Mouse (Mus musculus) midbrain, embryonic 11.5 days (tissue): ENCODE data around the gene Mrps23. TPM values are rescaled to one million over a fixed set of nuclear protein-coding genes. Genes with fewer than 3 reads are reported as not detected.
A peak's percentile ranks its signal among the peaks of the same experiment; 100 is the strongest.

ENCODE experiments used
- ATAC-seq: fragments of 200-750 bp; cut with Nextera tagmentation; 2 replicates; pipeline ENCODE4 v1.8.0; 2017; ENCODE audit warnings: moderate TSS enrichment, moderate library complexity; ENCODE audit not compliant: low FRiP score
- DNase-seq: peaks from one replicate; pipeline ENCODE4 v3.0.0; 2015; ENCODE audit warnings: low spot score; ENCODE audit errors: missing footprints
- H3K27ac ChIP-seq: fragments of 300-500 bp; sonication (generic); 2 replicates; pipeline ENCODE4 v1.5.1; 2014; ENCODE audit warnings: low read depth, low read length
- H3K27me3 ChIP-seq: fragments of 300-500 bp; sonication (generic); 2 replicates; pipeline ENCODE4 v1.6.1; 2014; ENCODE audit warnings: mild to moderate bottlenecking, low read length, moderate library complexity, mixed read lengths; ENCODE audit not compliant: control insufficient read depth, insufficient read depth
- H3K36me3 ChIP-seq: fragments of 300-500 bp; sonication (generic); 2 replicates; pipeline ENCODE4 v1.6.1; 2014; ENCODE audit warnings: mild to moderate bottlenecking, low read length, moderate library complexity, mixed read lengths; ENCODE audit not compliant: control insufficient read depth, insufficient read depth
- H3K4me1 ChIP-seq: fragments of 300-500 bp; sonication (generic); 2 replicates; pipeline ENCODE4 v1.6.1; 2014; ENCODE audit warnings: low read length; ENCODE audit not compliant: control insufficient read depth, insufficient read depth
- H3K4me2 ChIP-seq: fragments of 300-500 bp; sonication (generic); 2 replicates; pipeline ENCODE4 v1.6.1; 2014; ENCODE audit warnings: mild to moderate bottlenecking, moderate library complexity
- H3K4me3 ChIP-seq: fragments of 300-500 bp; sonication (generic); 2 replicates; pipeline ENCODE4 v1.5.1; 2014; ENCODE audit warnings: low read depth, low read length
- H3K9ac ChIP-seq: fragments of 300-500 bp; sonication (generic); 2 replicates; pipeline ENCODE4 v1.6.1; 2014; ENCODE audit warnings: low read length
- H3K9me3 ChIP-seq: fragments of 300-500 bp; sonication (generic); 2 replicates; pipeline ENCODE4 v1.6.1; 2016; ENCODE audit warnings: low read length; ENCODE audit not compliant: control insufficient read depth
- WGBS: fragments of 180-500 bp; shearing (Covaris S2); extraction: QIAGEN DNeasy Blood & Tissue Kit; methylation state at CpG from one replicate; pipeline ENCODE4 v1.1.7; 2014; 5-methylcytosine and 5-hydroxymethylcytosine counted together
- polyA plus RNA-seq: library from polyadenylated mRNA; unstranded; fragments of >200 nt; fragmentation: Nextera tagmentation; extraction: Ambion mirVana; gene quantifications from 2 replicates; pipeline ENCODE4 v1.2.1, GENCODE M21; 2014

Mrps23 gene
- polyA plus RNA-seq, 1 experiment from 2014 or later, result 88.8 TPM

DNA sequence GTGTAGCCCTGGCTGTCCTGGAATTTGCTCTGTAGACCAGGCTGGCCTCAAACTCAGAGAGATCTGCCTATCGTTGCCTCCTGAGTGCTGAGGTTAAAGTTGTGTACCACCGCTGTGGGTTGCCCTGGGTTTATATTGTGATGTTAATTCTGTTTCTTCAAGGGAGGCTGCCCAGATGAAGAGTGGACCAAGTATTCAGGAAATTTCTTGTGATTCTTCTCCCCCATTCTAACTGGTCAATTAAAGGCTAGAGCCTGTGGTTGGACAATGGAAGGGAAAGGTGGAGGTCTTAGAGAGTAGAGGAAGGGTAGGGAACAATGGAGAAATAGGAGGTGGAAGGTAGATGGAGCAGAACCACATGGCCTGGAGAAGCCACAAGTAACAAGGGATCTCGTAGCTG is 33.6 kb upstream of the Mrps23 start:
- Histone ChIP-seq H3K4me3 (no peak overlapping the region), H3K27me3 (0 out of 2 replicates have a peak, but pooled peaks cover 2% of the 10 kb centered on the region), H3K36me3 (no peaks in the 10 kb centered on the region), H3K27ac (no peak overlapping the region), H3K9me3 (no peaks in the 10 kb centered on the region), H3K4me2 (no peak overlapping the region), H3K9ac (no peak overlapping the region), H3K4me1 (peaks cover 33% of the 10 kb centered on the region)
- no peak for ATAC-seq
- DNase-seq, result no peak
- 46% methylated on average over 3 of the region's 3 CpGs for WGBS

DNA sequence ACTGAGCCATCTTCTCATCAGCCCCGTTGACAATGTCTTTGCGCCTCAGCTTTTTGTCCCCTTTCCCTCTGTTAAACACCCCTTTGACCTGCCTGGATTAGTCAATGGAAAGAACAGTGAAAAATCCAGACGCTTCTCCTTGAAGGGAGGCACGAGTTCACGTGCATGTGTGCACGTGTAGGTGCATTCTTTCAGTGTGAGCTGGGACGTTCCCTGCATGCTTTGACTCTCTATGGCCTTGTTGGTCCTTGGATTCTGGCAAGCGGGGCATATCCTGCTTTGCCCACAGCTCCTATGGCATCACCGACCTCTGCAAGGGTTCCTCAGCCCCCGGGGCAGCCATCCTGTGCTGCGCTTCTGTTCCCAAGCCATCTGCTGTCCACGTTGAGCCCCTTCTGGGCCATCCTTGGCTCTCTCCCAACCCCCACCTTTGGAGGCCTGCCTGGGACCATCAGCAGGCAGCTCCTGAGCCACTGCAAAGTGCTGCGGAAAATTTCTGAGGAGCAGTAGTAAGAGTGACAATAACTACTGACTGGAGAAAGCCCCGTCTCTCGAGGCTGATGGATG is 32.2 kb upstream of the Mrps23 start:
- no peak overlapping the region; the same call in 1 of the 2 replicates for H3K9ac ChIP-seq
- H3K4me2 ChIP-seq, result no peak overlapping the region
- WGBS, result 69% methylated on average over 15 of the region's 15 CpGs
- DNase-seq (no peak), ATAC-seq (no peak)
- H3K9me3 ChIP-seq, result no peaks in the 10 kb centered on the region
- 0 out of 2 replicates have a peak, but pooled peaks cover 2% of the 10 kb centered on the region for H3K27me3 ChIP-seq
- H3K27ac ChIP-seq, result no peak overlapping the region
- H3K4me1 ChIP-seq, result peaks cover 33% of the 10 kb centered on the region
- no peak overlapping the region for H3K4me3 ChIP-seq
- H3K36me3 ChIP-seq, result no peaks in the 10 kb centered on the region

DNA sequence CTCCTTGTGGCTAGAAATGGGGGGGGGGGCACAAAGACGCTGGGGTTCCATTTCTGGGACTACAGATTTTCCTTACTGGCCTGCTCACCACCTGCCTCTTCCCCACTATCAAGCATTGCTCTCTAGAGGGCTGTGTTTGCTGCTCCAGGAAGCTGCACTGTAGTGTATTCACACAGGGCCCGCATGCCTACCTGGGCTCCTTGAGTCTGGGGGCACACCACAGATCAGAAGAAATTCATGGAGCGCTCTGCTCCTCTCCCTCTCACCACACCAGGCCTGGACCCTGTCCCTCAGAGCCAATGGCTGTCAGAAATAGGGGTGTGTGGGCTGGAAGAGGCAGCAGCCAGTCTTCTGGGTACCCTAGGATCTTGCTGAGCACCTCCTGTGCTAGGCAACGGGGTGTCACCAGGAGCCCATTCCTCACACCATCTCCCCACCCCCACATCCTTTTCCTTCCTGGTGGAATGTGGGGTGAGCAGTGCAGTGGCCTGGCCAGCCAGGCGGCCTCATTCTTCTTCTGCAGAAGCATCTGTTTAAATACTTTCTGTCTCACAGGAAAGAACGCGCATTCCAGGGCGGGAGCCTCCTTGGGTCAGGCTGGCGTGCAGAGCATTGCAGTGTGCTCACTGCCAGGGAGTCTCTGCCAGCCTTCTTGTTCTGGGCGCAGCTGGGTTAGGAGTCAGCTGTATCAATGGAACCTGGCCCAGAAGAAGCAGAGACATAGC is 31.4 kb upstream of the Mrps23 start:
- Histone ChIP-seq H3K9me3 (no peaks in the 10 kb centered on the region), H3K27me3 (0 out of 2 replicates have a peak, but pooled peaks cover 2% of the 10 kb centered on the region), H3K9ac (peak overlapping the region; percentile 30), H3K4me2 (no peak overlapping the region), H3K4me1 (peaks cover 33% of the 10 kb centered on the region), H3K36me3 (no peaks in the 10 kb centered on the region), H3K27ac (peak overlapping the region; percentile 5; the same call in 1 of the 2 replicates), H3K4me3 (no peak overlapping the region)
- DNase-seq (no peak), ATAC-seq (peak; percentile 31; the same call in 1 of the 2 replicates)
- 34% methylated on average over 10 of the region's 10 CpGs for WGBS

DNA sequence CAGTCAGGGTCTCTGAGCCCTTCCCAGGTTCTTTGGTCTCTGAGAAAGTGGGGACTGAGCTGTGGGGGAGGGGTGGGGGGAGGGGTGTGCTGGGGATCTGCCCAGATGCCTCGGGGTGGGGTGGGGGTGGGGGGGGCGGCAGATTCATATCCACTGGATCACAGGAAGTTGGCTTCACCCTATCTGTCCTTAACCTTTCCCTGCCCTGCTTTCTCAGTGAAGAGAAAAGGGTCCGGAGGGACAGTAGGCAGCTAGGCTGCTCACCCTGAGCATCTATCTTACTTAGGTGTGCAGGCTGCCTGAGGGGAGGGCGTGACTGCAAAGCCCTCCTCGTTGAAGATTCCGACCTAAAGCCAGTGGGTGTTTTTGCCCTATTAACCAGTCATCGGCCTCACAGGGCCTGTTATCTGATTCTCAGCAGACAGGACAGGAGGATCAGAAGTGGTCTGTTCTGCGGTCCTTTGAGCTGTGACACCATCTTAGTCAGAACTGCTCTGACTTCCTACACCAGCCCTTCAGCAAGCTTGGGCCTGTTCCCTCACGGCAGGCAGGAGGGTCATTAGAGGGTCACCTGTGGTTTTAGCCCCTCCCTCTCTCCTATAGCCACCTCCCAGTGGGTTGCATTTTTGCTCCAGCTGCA is 30.7 kb upstream of the Mrps23 start:
- DNase-seq, result no peak
- Histone ChIP-seq H3K9ac (no peak overlapping the region), H3K4me2 (no peak overlapping the region), H3K9me3 (no peaks in the 10 kb centered on the region), H3K4me3 (no peak overlapping the region), H3K4me1 (peaks cover 30% of the 10 kb centered on the region), H3K27me3 (0 out of 2 replicates have a peak, but pooled peaks cover 2% of the 10 kb centered on the region), H3K27ac (peak overlapping the region; percentile 5; the same call in 1 of the 2 replicates), H3K36me3 (no peaks in the 10 kb centered on the region)
- WGBS, result 31% methylated on average over 9 of the region's 9 CpGs
- ATAC-seq, result 0 out of 2 replicates have a peak, but pooled peaks have one; percentile 16

DNA sequence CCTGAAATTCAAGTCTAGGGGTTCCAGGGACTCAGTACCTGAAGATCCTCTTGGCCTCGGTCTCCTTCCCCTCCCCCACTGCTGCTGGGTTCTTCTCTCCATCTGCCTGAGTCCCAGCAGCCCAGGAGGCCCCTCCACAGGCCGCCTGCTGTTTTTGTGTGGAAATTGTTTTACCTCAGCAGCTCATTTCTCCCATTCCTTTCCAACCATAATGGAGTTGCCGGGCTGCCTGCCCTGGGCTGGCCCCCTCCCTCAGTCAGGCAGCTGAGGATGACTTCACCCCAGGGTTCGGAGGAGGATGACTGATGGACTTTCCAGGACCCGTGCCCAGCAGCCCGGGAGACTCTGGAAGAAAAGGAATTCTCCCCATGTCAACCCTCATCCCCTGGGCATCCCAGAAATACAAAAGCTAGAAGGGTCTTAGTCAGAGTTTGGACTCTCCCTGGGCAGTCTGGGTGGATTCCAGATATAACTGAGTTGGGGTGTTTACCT is 23.7 kb upstream of the Mrps23 start:
- Histone ChIP-seq H3K4me2 (no peak overlapping the region), H3K4me1 (peaks cover 19% of the 10 kb centered on the region), H3K9ac (peak overlapping the region; percentile 45; the same call in 1 of the 2 replicates), H3K27ac (peak overlapping the region; percentile 25; the same call in 1 of the 2 replicates), H3K27me3 (no peaks in the 10 kb centered on the region; the same call in 1 of the 2 replicates), H3K9me3 (no peaks in the 10 kb centered on the region), H3K36me3 (peaks cover 5% of the 10 kb centered on the region; the same call in 1 of the 2 replicates), H3K4me3 (no peak overlapping the region)
- DNase-seq (no peak), ATAC-seq (0 out of 2 replicates have a peak, but pooled peaks have one; percentile 36)
- WGBS, result 16% methylated on average over 6 of the region's 6 CpGs

DNA sequence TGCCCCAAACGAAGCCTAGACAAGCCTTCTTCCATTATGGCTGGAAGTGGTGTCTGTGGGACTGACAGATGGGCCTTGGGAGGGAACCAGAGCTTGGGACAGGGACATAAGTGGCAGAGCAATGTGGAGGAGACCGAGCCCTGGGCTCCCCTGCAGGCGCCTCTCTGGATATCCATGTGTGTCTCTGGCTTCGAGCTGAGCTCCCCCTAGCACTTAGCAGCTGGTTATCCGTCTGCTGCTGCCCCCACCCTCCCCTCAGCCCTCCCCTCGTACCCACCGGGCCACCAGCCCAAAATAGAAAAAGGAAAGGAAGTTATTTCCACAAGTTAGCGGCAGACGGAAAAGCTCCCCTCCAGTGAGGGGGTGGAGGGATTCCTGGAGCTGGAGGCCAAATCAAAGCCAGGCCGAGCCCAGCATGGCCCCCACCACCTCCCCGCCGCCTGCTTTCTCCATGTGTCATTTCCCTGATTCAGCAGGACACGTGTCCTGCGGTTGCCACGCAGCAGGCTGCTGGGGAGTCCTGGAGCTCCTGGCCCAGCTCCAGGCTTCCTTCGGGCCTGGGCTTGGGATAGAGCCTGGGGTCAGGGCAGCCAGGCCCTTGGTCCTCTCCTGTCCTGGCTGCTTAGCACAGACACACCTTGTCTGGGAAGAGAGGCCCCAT is 23.1 kb upstream of the Mrps23 start:
- Histone ChIP-seq H3K9me3 (no peaks in the 10 kb centered on the region), H3K4me3 (no peak overlapping the region), H3K36me3 (peaks cover 5% of the 10 kb centered on the region; the same call in 1 of the 2 replicates), H3K27me3 (no peaks in the 10 kb centered on the region; the same call in 1 of the 2 replicates), H3K4me2 (no peak overlapping the region), H3K9ac (peak overlapping the region; percentile 45), H3K27ac (peak overlapping the region; percentile 25; the same call in 1 of the 2 replicates), H3K4me1 (peaks cover 23% of the 10 kb centered on the region)
- peak; percentile 54 for ATAC-seq
- peak; percentile 91 for DNase-seq
- 18% methylated on average over 16 of the region's 16 CpGs for WGBS

DNA sequence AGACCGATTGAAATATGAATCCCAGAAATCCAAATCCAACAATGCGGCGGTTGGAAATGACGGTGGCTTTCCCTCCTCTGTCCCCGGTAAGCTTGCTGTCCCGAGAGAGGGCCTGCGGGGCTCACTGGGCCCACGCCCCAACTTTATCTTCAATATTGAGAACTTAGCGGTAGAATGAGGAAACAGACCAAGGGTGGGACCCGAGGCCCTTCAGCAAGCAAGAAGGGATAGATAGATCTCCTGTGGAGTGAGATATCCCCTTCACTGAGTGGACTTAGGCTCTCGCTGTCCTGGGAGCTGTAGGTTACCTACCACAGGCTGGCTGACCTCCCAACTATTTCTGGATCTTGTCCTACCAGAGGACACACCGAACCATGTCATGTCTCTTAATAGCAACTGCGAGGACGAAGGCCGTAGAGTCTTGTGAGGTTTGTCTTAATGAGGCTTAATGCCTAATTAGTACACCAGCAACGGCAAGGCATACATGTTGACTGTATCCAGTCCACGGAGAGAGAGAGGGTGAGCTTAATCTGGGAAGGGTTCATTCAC is 19.5 kb upstream of the Mrps23 start:
- WGBS, result 88% methylated on average over 17 of the region's 17 CpGs
- H3K4me3 ChIP-seq, result no peak overlapping the region
- H3K9ac ChIP-seq, result no peak overlapping the region
- peaks cover 46% of the 10 kb centered on the region for H3K4me1 ChIP-seq
- H3K36me3 ChIP-seq, result peaks cover 5% of the 10 kb centered on the region; the same call in 1 of the 2 replicates
- H3K4me2 ChIP-seq, result no peak overlapping the region
- no peak for ATAC-seq
- no peak for DNase-seq
- H3K27ac ChIP-seq, result no peak overlapping the region
- no peaks in the 10 kb centered on the region for H3K9me3 ChIP-seq
- no peaks in the 10 kb centered on the region; the same call in 1 of the 2 replicates for H3K27me3 ChIP-seq
